Mouse (Mus musculus) myocyte (in vitro differentiated cells): ENCODE results near the gene Ada. TPM values are rescaled to one million over a fixed set of nuclear protein-coding genes. Genes with fewer than 3 reads are reported as not detected.

Experiments
- H3K27me3 ChIP-seq: one replicate; pipeline ENCODE4 v1.6.1; 2011; ENCODE audit not compliant: control insufficient read depth, insufficient read depth, insufficient read length
- H3K36me3 ChIP-seq: one replicate; pipeline ENCODE4 v1.6.1; 2011; ENCODE audit not compliant: control insufficient read depth, insufficient read depth
- H3K4me2 ChIP-seq: one replicate; pipeline ENCODE4 v1.6.1; 2011; ENCODE audit warnings: low read depth, control low read depth
- H3K4me3 ChIP-seq: one replicate; pipeline ENCODE4 v1.5.1; 2011; ENCODE audit warnings: mild to moderate bottlenecking, control low read depth, moderate library complexity
- H3K79me2 ChIP-seq: one replicate; pipeline ENCODE4 v1.6.1; 2011; ENCODE audit not compliant: control insufficient read depth, insufficient read depth
- H3ac ChIP-seq: one replicate; pipeline ENCODE4 v1.6.1; 2011; ENCODE audit not compliant: control insufficient read depth, insufficient read length
- CEBPB ChIP-seq: IDR thresholded peaks from 2 replicates; pipeline ENCODE4 v1.6.1; 2011; ENCODE audit warnings: mild to moderate bottlenecking, moderate library complexity; ENCODE audit not compliant: poor library complexity, insufficient read depth, severe bottlenecking
- E2F4 ChIP-seq: IDR thresholded peaks from one replicate; pipeline ENCODE4 v1.6.1; 2011; ENCODE audit warnings: mild to moderate bottlenecking, control low read depth, moderate library complexity; ENCODE audit not compliant: insufficient read depth
- MAX ChIP-seq: IDR thresholded peaks from one replicate; pipeline ENCODE4 v1.6.1; 2011; ENCODE audit warnings: low read depth, mild to moderate bottlenecking, control low read depth
- MYOD1 ChIP-seq, 3 experiments: IDR thresholded peaks; one replicate each; pipeline ENCODE4 v1.6.1; 2011; ENCODE audit warnings: control low read depth in 2 of 3, low read depth in 2 of 3, mild to moderate bottlenecking in 2 of 3, moderate library complexity in 1 of 3; ENCODE audit not compliant: insufficient read length in 2 of 3, control insufficient read depth in 1 of 3
- MYOG ChIP-seq, 3 experiments: IDR thresholded peaks; one replicate each; pipeline ENCODE4 v1.6.1; 2011; ENCODE audit warnings: control low read depth in 2 of 3, low read depth in 2 of 3, mild to moderate bottlenecking in 2 of 3; ENCODE audit not compliant: insufficient read length in 2 of 3, control insufficient read depth in 1 of 3, insufficient read depth in 1 of 3
- POLR2A ChIP-seq: IDR thresholded peaks from one replicate; pipeline ENCODE4 v1.6.1; 2011; ENCODE audit warnings: low read depth, mild to moderate bottlenecking, control low read depth, moderate library complexity; ENCODE audit not compliant: insufficient read length
- POLR2AphosphoS2 ChIP-seq: IDR thresholded peaks from one replicate; pipeline ENCODE4 v1.6.1; 2011; ENCODE audit warnings: low read depth, control low read depth; ENCODE audit not compliant: insufficient read length
- REST ChIP-seq: IDR thresholded peaks from one replicate; pipeline ENCODE4 v1.6.1; 2011; ENCODE audit warnings: mild to moderate bottlenecking, control low read depth, moderate library complexity; ENCODE audit not compliant: insufficient read depth, insufficient read length
- SRF ChIP-seq: IDR thresholded peaks from one replicate; pipeline ENCODE4 v1.6.1; 2011; ENCODE audit warnings: low read depth; ENCODE audit not compliant: control insufficient read depth, insufficient read length
- TCF12 ChIP-seq: IDR thresholded peaks from one replicate; pipeline ENCODE4 v1.6.1; 2011; ENCODE audit warnings: mild to moderate bottlenecking, control low read depth; ENCODE audit not compliant: poor library complexity, insufficient read depth, severe bottlenecking
- TCF3 ChIP-seq: IDR thresholded peaks from one replicate; pipeline ENCODE4 v1.6.1; 2011; ENCODE audit warnings: low read depth, control low read depth; ENCODE audit not compliant: insufficient read length
- USF1 ChIP-seq: IDR thresholded peaks from one replicate; pipeline ENCODE4 v1.6.1; 2011; ENCODE audit warnings: low read depth, mild to moderate bottlenecking, control low read depth, moderate library complexity
- polyA plus RNA-seq: library from polyadenylated mRNA; unstranded; fragments of >200 nt; fragmentation: generic; extraction: Trizol; gene quantifications from one replicate; pipeline ENCODE4 v1.2.1, GENCODE M21; 2012; ENCODE audit warnings: missing spikeins

The Ada gene
- polyA plus RNA-seq, 1 experiment = 0.60 TPM

- Histone ChIP-seq H3K79me2 (no peaks in the 10 kb centered on the region), H3K36me3 (no peaks in the 10 kb centered on the region), H3ac (no peak overlapping the region), H3K4me2 (no peak overlapping the region), H3K4me3 (no peak overlapping the region), H3K27me3 (peaks cover 15% of the 10 kb centered on the region)
- TF ChIP-seq POLR2A (no peak), USF1 (no peak), POLR2AphosphoS2 (no peak)
Observed at GRCm38 (mm10) chr2:163760589-163760988, 10.6 kb upstream of the Ada start.

- H3K79me2 ChIP-seq = no peaks in the 10 kb centered on the region
- no peaks in the 10 kb centered on the region for H3K36me3 ChIP-seq
- no peak for TF ChIP-seq MYOD1 (IDR thresholded peaks at IDR 0.05; ENCODE audit: control insufficient read depth in 1 of 3, insufficient read length in 2 of 3, low read depth in 2 of 3)
- no peak for TF ChIP-seq REST
- TF ChIP-seq POLR2A = no peak
- TF ChIP-seq TCF3 = no peak
- no peak for TF ChIP-seq MYOG (IDR thresholded peaks at IDR 0.05; ENCODE audit: control insufficient read depth in 1 of 3, insufficient read depth in 1 of 3, insufficient read length in 2 of 3, low read depth in 2 of 3)
- no peak for TF ChIP-seq SRF
- TF ChIP-seq USF1 = no peak
- no peak for TF ChIP-seq POLR2AphosphoS2
- TF ChIP-seq TCF12 = no peak
- no peak for TF ChIP-seq E2F4
- TF ChIP-seq MAX = no peak
- H3K4me2 ChIP-seq = no peak overlapping the region
- H3ac ChIP-seq = no peak overlapping the region
- peaks cover 2% of the 10 kb centered on the region for H3K27me3 ChIP-seq
- H3K4me3 ChIP-seq = no peak overlapping the region
Observed at GRCm38 (mm10) chr2:163758146-163758545, 8.1 kb upstream of the Ada start.

- H3K4me2 ChIP-seq = no peak overlapping the region
- no peaks in the 10 kb centered on the region for H3K79me2 ChIP-seq
- H3K4me3 ChIP-seq = no peak overlapping the region
- TF ChIP-seq CEBPB (no peak), TCF3 (no peak), SRF (no peak), MAX (no peak), MYOG (IDR thresholded peaks at IDR 0.05; ENCODE audit: control insufficient read depth in 1 of 3, insufficient read depth in 1 of 3, insufficient read length in 2 of 3, low read depth in 2 of 3) (no peak), POLR2AphosphoS2 (no peak), MYOD1 (IDR thresholded peaks at IDR 0.05; ENCODE audit: control insufficient read depth in 1 of 3, insufficient read length in 2 of 3, low read depth in 2 of 3) (no peak), REST (no peak), POLR2A (no peak), TCF12 (no peak), USF1 (no peak), E2F4 (no peak)
- H3ac ChIP-seq = no peak overlapping the region
- H3K36me3 ChIP-seq = no peaks in the 10 kb centered on the region
- no peaks in the 10 kb centered on the region for H3K27me3 ChIP-seq
Observed at GRCm38 (mm10) chr2:163756723-163757122, 6.7 kb upstream of the Ada start.

- no peak for TF ChIP-seq MYOD1 (IDR thresholded peaks at IDR 0.05; ENCODE audit: control insufficient read depth in 1 of 3, insufficient read length in 2 of 3, low read depth in 2 of 3)
- no peak for TF ChIP-seq TCF12
- TF ChIP-seq TCF3 = no peak
- no peak for TF ChIP-seq MAX
- no peak for TF ChIP-seq POLR2AphosphoS2
- no peak for TF ChIP-seq POLR2A
- TF ChIP-seq REST = no peak
- TF ChIP-seq SRF = no peak
- TF ChIP-seq USF1 = no peak
- TF ChIP-seq CEBPB = no peak
- TF ChIP-seq MYOG (IDR thresholded peaks at IDR 0.05; ENCODE audit: control insufficient read depth in 1 of 3, insufficient read depth in 1 of 3, insufficient read length in 2 of 3, low read depth in 2 of 3) = no peak
Observed at GRCm38 (mm10) chr2:163754228-163754627, 4.2 kb upstream of the Ada start.

GRCm38 (mm10) chr2:163744801-163745570 is 5.1 kb downstream of the Ada start:
- TF ChIP-seq POLR2AphosphoS2 (no peak), MYOD1 (IDR thresholded peaks at IDR 0.05; ENCODE audit: control insufficient read depth in 1 of 3, insufficient read length in 2 of 3, low read depth in 2 of 3) (no peak), TCF12 (no peak), CEBPB (no peak), REST (no peak), USF1 (no peak), TCF3 (no peak), POLR2A (no peak), E2F4 (no peak), SRF (no peak), MAX (no peak), MYOG (IDR thresholded peaks at IDR 0.05; ENCODE audit: control insufficient read depth in 1 of 3, insufficient read depth in 1 of 3, insufficient read length in 2 of 3, low read depth in 2 of 3) (no peak)
- H3ac ChIP-seq = no peak overlapping the region
- peaks cover 10% of the 10 kb centered on the region for H3K27me3 ChIP-seq
- H3K79me2 ChIP-seq = no peaks in the 10 kb centered on the region
- no peak overlapping the region for H3K4me2 ChIP-seq
- H3K4me3 ChIP-seq = no peak overlapping the region
- H3K36me3 ChIP-seq = no peaks in the 10 kb centered on the region

More at GRCm38 (mm10) chr2:163754228-163754627, 4.2 kb upstream of the Ada start:
- Histone ChIP-seq H3K36me3 (no peaks in the 10 kb centered on the region), H3K27me3 (peaks cover 13% of the 10 kb centered on the region), H3ac (no peak overlapping the region), H3K4me3 (no peak overlapping the region), H3K4me2 (no peak overlapping the region), H3K79me2 (no peaks in the 10 kb centered on the region)
